Mouse (Mus musculus) central nervous system, embryonic 18 days (tissue): ENCODE results near the gene Atxn7l3. TPM values are rescaled to one million over a fixed set of nuclear protein-coding genes. Genes with fewer than 3 reads are reported as not detected.

Experiments
- polyA plus RNA-seq: library from polyadenylated mRNA; depleted of rRNA; stranded (reverse); fragments of >200 nt; gene quantifications from 2 replicates; pipeline ENCODE4 v1.2.3, GENCODE M21; 2012; rRNA removed

The Atxn7l3 gene
- 106 and 114 TPM in 2 replicates for polyA plus RNA-seq

GRCm38 (mm10) chr11:102296491-102297472, at the start of gene Atxn7l3:
Atxn7l3 (minus strand) TSS chr11:102296631.

GRCm38 (mm10) chr11:102319410-102319792, 23.0 kb upstream of the Atxn7l3 start, which contains the start of gene Ubtf:
Ubtf (minus strand) TSS chr11:102319742.

GRCm38 (mm10) chr11:102284501-102285094, 11.8 kb downstream of the Atxn7l3 start, which contains the start of gene Tmub2:
Tmub2 (plus strand) TSS chr11:102284931.

GRCm38 (mm10) chr11:102268520-102269244, 27.7 kb downstream of the Atxn7l3 start, which contains the start of gene Asb16:
Asb16 (plus strand) TSS chr11:102268743.

GRCm38 (mm10) chr11:102248630-102249230, 47.7 kb downstream of the Atxn7l3 start, which contains the start of gene BC030867:
BC030867 (plus strand) TSS chr11:102248882.

Other genes starting within 250 kb of the Atxn7l3 start
- gene Mpp2, start 208.1 kb downstream of the Atxn7l3 start, polyA plus RNA-seq: 46.0 and 51.6 TPM in 2 replicates
- not detected in 2 replicates for gene Ppy, start 195.3 kb downstream of the Atxn7l3 start, polyA plus RNA-seq
- gene Pyy, start 188.8 kb downstream of the Atxn7l3 start, polyA plus RNA-seq: 1.9 TPM in 1 of 2 replicates, not detected in the other
- 0.08 and 0.16 TPM in 2 replicates for gene Nags, start 151.1 kb downstream of the Atxn7l3 start, polyA plus RNA-seq
- 35.4 and 38.9 TPM in 2 replicates for gene Tmem101, start 140.2 kb downstream of the Atxn7l3 start, polyA plus RNA-seq
- 39.0 and 39.7 TPM in 2 replicates for gene Lsm12, start 111.3 kb downstream of the Atxn7l3 start, polyA plus RNA-seq
- gene G6pc3, start 107.0 kb downstream of the Atxn7l3 start, polyA plus RNA-seq: 50.9 and 52.7 TPM in 2 replicates
- gene Hdac5, start 66.5 kb downstream of the Atxn7l3 start, polyA plus RNA-seq: 94.4 and 132 TPM in 2 replicates
- 2.3 and 2.4 TPM in 2 replicates for gene BC030867, start 47.7 kb downstream of the Atxn7l3 start, polyA plus RNA-seq
- gene Asb16, start 27.9 kb downstream of the Atxn7l3 start, polyA plus RNA-seq: 1.0 and 1.2 TPM in 2 replicates
- gene Tmub2, start 11.7 kb downstream of the Atxn7l3 start, polyA plus RNA-seq: 77.8 and 79.8 TPM in 2 replicates
- 68.0 and 70.0 TPM in 2 replicates for gene Ubtf, start 23.1 kb upstream of the Atxn7l3 start, polyA plus RNA-seq
- gene Slc4a1, start 69.6 kb upstream of the Atxn7l3 start, polyA plus RNA-seq: 0.25 TPM in 2 replicates
- gene Rundc3a, start 96.8 kb upstream of the Atxn7l3 start, polyA plus RNA-seq: 256 and 280 TPM in 2 replicates
- 84.9 and 86.1 TPM in 2 replicates for gene Slc25a39, start 111.3 kb upstream of the Atxn7l3 start, polyA plus RNA-seq
- gene Grn, start 133.7 kb upstream of the Atxn7l3 start, polyA plus RNA-seq: 34.8 and 40.1 TPM in 2 replicates
- gene Fam171a2, start 151.1 kb upstream of the Atxn7l3 start, polyA plus RNA-seq: 190 and 226 TPM in 2 replicates
- 6.3 and 7.6 TPM in 2 replicates for gene Itga2b, start 173.5 kb upstream of the Atxn7l3 start, polyA plus RNA-seq